Mouse (Mus musculus) monocyte, adult 2 months (primary cell): ENCODE results near the gene Ndel1.

Experiments used
- DNase-seq, 2 experiments: peaks; one replicate each; pipeline ENCODE4 v3.0.0; 2022; ENCODE audit warnings: low spot score in 2 of 2, low read depth in 1 of 2

The Ndel1 gene

DNA sequence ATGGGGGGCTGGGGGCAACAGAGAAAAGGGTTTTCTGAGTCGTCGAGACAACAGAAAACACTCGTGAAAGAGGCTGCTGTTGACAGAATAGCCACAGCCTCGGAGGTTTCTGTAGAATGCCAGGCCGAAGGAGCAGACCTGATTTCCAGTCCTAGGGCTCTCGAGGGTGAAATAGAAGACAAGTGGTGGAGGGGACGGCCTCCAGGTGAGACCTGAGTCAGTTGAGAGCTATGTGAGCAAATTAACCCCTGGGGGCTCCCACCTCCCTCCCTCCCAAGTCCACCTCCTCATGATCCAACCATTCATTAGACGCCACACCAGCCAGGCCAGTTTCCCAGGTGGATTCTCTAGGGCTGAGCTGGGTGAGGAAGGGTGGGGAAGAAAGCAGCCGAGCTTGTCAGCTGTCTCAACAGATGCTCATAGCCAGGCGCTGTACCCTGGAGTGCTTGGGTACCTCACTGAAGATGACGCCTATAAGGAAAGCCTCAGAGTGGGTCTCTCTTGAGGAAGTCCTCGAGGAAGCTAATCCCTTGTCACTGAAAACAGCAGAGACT lies 22.3 kb upstream of the Ndel1 start:
- DNase-seq, result no peak

- DNase-seq, result no peak
These were observed 20.7 kb upstream of the Ndel1 start for GRCm38 (mm10) chr11:68892233-68892832.

DNA sequence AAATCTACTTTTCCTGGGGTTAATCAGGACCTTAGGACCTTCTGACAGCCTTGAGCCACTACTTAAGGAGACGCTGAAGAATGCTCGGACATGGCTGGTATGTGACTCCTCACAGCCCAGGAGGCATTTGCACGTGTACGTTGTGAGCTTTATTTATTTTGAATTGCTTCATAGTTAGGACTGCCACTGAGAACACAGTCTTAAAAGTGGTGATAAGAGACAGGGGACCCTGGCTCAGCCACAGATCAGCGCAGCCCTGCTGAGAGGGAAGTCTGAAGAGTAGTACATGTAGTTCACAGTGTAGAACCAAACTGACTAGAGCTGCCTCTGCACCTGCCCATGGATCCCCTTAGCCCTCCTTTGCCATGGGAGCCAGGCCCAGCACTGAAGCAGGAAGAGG lies 20.2 kb upstream of the Ndel1 start:
- no peak for DNase-seq

DNA sequence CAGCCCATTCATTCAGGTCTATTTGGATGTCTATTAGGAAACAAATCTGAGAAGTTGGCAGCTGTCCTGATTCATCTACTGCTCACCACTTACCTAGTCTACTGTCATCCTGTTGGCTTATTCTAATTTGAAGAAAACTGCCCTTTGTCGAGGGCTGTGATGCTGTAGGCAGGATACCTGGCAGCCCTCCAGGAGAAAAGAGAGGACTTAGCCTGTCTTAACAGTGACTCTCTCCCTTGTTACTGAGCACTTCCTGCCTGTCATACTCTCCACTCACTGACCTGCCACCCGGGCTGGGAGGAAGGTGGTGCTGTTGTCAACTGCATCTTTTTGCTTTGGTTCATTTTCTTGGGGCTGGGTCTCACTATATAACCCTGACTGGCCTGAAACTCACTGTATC lies 19.0 kb upstream of the Ndel1 start:
- no peak for DNase-seq

GRCm38 (mm10) chr11:68888653-68889052 lies 17.0 kb upstream of the Ndel1 start:
- DNase-seq, result no peak

DNA sequence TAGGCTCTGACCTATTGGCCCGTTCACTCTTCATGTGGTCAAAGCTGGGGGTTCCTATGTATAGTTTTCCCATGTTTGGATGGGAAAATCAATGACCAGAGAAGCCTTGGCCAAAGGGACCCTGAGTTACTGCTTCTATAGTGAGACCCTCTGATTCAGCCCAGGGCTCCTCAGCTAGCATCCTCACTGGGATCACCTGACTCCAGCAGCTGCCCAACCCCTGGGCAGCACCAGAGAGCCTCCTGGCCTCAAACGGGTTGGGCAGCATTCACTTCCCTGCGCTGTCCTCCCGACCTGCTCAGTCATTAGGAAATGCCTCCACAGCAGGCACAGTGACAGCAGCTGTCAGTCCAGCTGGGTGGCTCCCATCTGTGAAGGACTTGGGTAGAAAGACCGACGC lies 16.6 kb upstream of the Ndel1 start, which contains the start of gene Rnf222:
Gene Rnf222 (plus strand): TSS at position 301 of the 400 bp plus-strand sequence.
- no peak for DNase-seq

GRCm38 (mm10) chr11:68886091-68886490 lies 14.4 kb upstream of the Ndel1 start:
- DNase-seq, result no peak

DNA sequence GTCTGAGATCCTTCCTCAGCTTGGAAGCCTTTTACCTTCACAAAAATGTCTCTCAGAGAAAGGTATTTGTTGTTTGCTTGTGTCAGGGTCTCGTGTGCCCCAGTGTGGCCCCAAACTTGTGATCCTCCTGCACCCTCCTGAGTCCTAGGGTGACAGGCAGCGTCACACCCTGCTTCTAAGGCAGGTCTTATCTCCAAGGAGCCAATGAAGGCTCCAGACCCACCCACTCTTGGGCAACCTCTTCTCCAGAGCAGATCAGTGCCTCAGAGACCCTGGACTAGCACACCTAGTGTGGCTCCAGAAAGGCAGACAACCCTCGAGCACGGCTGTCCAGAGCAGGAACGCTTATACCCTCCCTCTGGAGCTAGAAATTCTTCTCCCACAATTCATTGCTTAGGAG lies 12.7 kb upstream of the Ndel1 start:
- DNase-seq, result no peak

- DNase-seq, result no peak
These were observed 12.2 kb upstream of the Ndel1 start for GRCm38 (mm10) chr11:68883843-68884242.

- no peak for DNase-seq
These were observed 10.4 kb upstream of the Ndel1 start for GRCm38 (mm10) chr11:68882107-68882506.

GRCm38 (mm10) chr11:68878811-68879210 lies 7.2 kb upstream of the Ndel1 start:
- no peak for DNase-seq

DNA sequence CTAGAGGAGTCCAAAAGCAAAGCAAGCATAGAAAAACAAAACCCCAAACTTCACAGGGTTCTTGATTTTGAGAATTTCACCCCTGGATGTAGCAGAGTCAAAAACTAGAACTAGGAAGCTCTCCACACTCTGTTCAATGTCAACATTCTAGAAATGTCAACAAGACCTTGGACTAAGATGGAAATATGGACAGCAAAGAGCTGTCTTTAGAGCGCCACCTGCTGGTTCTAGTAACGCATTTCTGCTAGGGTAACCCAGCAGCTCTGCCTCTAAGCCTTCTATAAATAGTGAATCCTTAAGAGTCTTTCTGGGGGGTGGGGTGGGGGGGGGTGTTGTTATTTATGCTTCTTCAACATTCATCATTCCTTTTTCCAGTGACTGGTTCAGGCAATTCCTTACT lies 3.2 kb upstream of the Ndel1 start:
- no peak for DNase-seq

- no peak for DNase-seq
These were observed 381 bp downstream of the Ndel1 start for GRCm38 (mm10) chr11:68871277-68871676.

DNA sequence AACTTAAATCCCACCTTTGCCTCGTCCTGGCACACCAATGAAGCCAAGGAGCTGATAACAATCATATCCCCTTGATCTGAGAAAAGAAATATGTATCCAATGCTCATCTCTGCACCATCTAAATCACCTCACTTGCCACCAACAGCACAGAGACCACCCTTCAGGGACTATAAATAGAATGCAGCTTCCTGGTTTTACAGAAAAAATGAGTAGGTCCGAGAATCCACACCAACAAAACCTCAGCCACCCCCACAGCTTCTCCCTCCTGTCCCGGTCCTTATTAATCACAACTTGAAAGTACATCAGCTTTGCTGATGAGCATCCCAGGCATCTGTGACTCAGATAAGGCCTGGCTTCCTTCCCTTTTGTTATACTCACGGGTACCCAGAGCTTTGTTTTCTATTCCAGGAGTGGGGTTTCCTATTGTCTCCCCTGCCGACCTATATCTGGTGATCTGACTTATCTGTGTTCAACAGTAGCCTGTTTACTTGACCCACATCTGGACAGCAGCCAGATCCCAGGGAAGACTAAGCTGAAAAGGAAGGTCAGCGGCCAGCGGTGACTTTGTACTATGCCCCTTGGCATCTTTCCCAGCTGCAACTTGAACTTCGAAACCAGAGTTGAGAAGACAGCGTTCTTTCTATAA lies 7.0 kb downstream of the Ndel1 start:
- DNase-seq, result no peak

- DNase-seq, result peak; percentile 60 to 75
These were observed 8.0 kb downstream of the Ndel1 start for GRCm38 (mm10) chr11:68863631-68864091.

DNA sequence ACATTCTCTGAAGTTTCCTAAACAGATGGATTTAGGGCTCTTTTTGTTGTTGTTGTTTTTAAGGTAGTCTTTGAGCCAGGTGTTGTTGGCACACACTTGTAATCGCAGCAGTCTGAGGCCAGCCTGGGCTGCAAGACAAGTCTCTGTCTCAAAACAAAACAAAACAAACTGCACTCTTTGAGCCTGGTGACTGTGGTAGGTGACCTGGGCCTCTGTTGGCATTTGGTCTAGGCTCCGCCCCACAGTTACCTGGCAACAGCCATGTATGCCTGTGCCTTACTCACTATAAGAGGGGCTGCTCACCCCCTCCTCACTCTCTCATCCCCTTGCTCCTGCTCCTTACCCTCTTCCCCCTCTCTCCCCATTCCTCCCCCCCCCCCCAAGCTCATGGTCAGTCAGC lies 9.4 kb downstream of the Ndel1 start:
- DNase-seq, result no peak

DNA sequence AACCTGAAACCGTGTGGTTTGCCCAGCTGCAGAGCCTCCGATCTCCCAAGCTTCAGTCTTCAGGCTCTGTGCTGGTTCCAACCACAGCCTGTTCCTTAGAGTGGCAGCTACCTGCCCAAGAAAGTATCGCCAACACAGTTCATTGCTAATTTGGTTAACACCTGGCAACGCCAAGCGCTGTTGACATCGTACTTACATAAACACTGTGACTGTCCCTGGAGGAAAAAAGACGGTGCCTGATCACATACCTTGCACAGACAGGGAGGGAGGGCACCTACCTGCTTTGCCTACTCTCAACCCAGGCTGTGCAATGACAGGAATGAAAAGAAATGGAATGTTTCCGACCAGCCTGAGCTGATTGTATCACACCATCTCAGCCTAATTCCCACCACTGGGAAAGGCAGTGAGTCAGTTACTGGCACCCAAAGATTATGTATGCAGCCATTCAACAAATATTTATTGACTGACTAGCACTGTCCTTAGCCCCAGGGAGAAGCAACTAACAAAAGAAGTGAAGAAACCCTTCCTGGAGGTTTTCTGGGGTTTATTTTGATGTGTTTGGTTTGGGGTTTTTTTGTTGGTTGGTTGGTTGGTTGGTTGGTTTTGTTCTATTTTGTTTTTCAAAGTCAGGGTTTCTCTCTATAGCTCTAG lies 11.6 kb downstream of the Ndel1 start:
- no peak for DNase-seq

DNA sequence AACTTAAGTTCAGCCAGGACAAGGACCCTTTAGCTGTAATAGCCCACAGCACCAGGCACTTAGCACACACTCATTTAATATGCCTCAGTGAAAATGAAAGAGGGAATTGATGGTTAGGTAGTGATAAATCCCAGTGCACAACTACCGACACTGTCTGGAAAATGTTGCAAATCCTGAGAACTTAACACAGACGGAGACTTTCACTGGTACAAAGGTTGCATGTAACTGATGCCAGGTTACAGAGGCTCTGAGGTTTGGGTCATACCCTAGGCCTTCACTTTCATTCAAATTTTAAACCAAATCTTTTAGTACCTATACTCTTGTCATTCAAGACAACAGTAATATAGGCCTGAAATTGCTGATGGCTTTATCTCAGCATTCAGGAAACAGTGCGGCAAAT lies 14.3 kb downstream of the Ndel1 start:
- DNase-seq, result no peak

- no peak for DNase-seq
These were observed 17.0 kb downstream of the Ndel1 start for GRCm38 (mm10) chr11:68854621-68855020.

GRCm38 (mm10) chr11:68853611-68854401 lies 17.9 kb downstream of the Ndel1 start:
- DNase-seq, result no peak

GRCm38 (mm10) chr11:68852932-68853409 lies 18.7 kb downstream of the Ndel1 start:
- peak; percentile 100 for DNase-seq
